Mouse (Mus musculus) stomach, adult 2 months (tissue): Measurements from ENCODE around the gene Wdr66. TPM values are rescaled to one million over a fixed set of nuclear protein-coding genes. Genes with fewer than 3 reads are reported as not detected.

ENCODE experiments used
- polyA plus RNA-seq: library from polyadenylated mRNA; depleted of rRNA; stranded (reverse); fragments of >200 nt; gene quantifications from 2 replicates; pipeline ENCODE4 v1.2.3, GENCODE M21; 2012; rRNA removed

Wdr66 gene
- 0.09 and 0.10 TPM in 2 replicates for polyA plus RNA-seq

DNA sequence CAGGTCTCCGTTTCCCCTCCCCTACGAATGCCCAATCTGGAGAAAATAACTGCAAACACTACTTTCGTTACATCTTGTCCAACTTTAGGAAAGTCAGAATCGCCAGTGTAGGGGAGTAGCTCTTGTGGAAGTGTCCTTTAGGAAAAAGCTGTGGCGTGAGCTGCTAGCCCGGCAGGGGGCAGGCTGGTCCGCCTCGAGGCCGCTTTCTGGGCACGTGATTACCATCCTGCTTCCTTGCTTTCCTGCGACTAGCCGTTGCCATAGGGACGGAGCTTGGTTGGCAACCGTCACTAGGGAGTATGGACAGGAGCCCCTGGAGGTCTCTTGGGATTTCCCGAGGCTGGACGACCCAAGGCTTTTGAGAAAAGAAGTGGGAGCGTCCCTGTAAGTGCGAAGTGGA lies at the start of gene Wdr66:
Gene Wdr66 (plus strand): TSS at position 269 of the 400 bp plus-strand sequence.

DNA sequence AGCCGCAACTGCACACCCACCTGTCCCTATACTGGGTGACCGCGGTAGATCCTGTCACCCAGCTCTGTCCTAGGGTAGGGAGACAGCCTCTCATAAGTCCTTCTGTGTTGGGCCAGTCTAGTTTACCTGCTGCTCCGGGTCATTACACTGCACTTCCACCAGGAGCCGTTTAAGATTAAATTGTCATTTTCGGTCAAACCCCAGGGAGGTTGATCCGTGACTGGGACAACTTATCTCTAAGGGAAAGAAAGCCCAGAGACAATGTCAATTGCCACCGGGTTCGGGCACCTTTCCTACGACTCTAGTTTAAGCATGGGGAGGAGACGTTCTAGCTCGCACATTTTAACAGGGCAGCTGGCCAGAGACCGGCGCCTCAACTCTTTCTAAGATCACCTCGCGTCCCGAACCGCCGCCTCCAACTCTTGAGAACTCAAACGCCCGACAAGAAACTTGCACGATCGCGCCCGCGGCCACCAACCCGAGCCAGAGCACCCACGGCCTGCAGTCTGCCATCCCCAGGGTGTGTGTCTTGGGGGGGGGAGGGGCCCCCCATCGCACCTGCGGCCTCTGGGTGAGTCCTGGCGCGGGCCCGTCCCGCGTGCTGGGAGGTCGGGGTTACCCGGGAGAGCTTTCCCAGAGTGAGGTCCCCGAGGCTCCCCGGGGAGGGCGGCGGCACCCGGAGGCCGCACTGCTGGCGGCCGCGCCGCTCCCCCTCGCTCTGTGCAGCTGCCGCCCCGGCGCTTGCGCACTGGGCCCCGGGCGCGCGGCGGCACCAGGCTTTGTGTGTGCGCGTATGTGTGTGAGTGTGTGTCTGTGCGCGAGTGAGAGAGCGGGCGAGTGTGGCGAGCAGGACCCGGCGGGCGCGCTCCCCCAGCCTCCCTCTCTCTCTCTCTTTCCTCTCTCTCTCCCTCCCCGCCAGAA lies 92.1 kb downstream of the Wdr66 start, which contains the start of gene Bcl7a:
Gene Bcl7a (plus strand): TSS at position 128 of the 921 bp plus-strand sequence.

Other genes starting within 250 kb of the Wdr66 start
- gene Orai1, start 237.0 kb upstream of the Wdr66 start, polyA plus RNA-seq: 50.3 and 82.7 TPM in 2 replicates
- gene Morn3, start 205.1 kb upstream of the Wdr66 start, polyA plus RNA-seq: not detected in 2 replicates
- 3.1 and 3.4 TPM in 2 replicates for gene Tmem120b, start 183.7 kb upstream of the Wdr66 start, polyA plus RNA-seq
- gene Rhof, start 119.4 kb upstream of the Wdr66 start, polyA plus RNA-seq: 37.6 and 42.0 TPM in 2 replicates
- gene Setd1b, start 109.9 kb upstream of the Wdr66 start, polyA plus RNA-seq: 4.4 and 6.1 TPM in 2 replicates
- gene Psmd9, start 82.7 kb upstream of the Wdr66 start, polyA plus RNA-seq: 5.2 and 7.6 TPM in 2 replicates
- 0.34 TPM in 1 of 2 replicates, not detected in the other for gene Hpd, start 69.4 kb upstream of the Wdr66 start, polyA plus RNA-seq
- gene Bcl7a, start 91.7 kb downstream of the Wdr66 start, polyA plus RNA-seq: 1.9 and 2.6 TPM in 2 replicates
- gene Mlxip, start 142.7 kb downstream of the Wdr66 start, polyA plus RNA-seq: 16.9 and 17.8 TPM in 2 replicates
- not detected in 2 replicates for gene Lrrc43, start 237.2 kb downstream of the Wdr66 start, polyA plus RNA-seq
- gene Il31, start 237.4 kb downstream of the Wdr66 start, polyA plus RNA-seq: not detected in 2 replicates